Mouse (Mus musculus) thymus, postnatal 14 days (tissue): ENCODE results near the gene Olfr295.

Experiments used
- DNase-seq: peaks from one replicate; pipeline ENCODE4 v3.0.0; 2021

Gene Olfr295

GRCm38 (mm10) chr7:86583562-86583961 is at the start of gene Olfr295:
Gene Olfr295, plus strand, starts transcription at chr7:86583862.
- no peak for DNase-seq

- no peak for DNase-seq
Measured at GRCm38 (mm10) chr7:86616543-86616942, 32.9 kb downstream of the Olfr295 start, which contains the start of gene Olfr294. Gene Olfr294, minus strand, starts transcription at chr7:86616643.
